Mouse (Mus musculus) heart, embryonic 11.5 days (tissue): Measurements from ENCODE around the gene Exoc2. TPM values are rescaled to one million over a fixed set of nuclear protein-coding genes. Genes with fewer than 3 reads are reported as not detected.

Experiments used
- ATAC-seq: fragments of 200-750 bp; cut with Nextera tagmentation; replicated peaks from 2 replicates; pipeline ENCODE4 v1.8.0; 2017; ENCODE audit warnings: moderate library complexity; ENCODE audit not compliant: insufficient number of reproducible peaks, low FRiP score, low TSS enrichment
- H3K27ac ChIP-seq: fragments of 300-500 bp; sonication (generic); 2 replicates; pipeline ENCODE4 v1.5.1; 2014; ENCODE audit warnings: mild to moderate bottlenecking, low read depth, low read length
- H3K27me3 ChIP-seq: fragments of 300-500 bp; sonication (generic); 2 replicates; pipeline ENCODE4 v1.6.1; 2014; ENCODE audit warnings: mild to moderate bottlenecking, low read length, mixed read lengths; ENCODE audit not compliant: control insufficient read depth, insufficient read depth
- H3K36me3 ChIP-seq: fragments of 300-500 bp; sonication (generic); 2 replicates; pipeline ENCODE4 v1.6.1; 2014; ENCODE audit warnings: mild to moderate bottlenecking, low read length, moderate library complexity, mixed read lengths; ENCODE audit not compliant: control insufficient read depth, insufficient read depth
- H3K4me1 ChIP-seq: fragments of 300-500 bp; sonication (generic); 2 replicates; pipeline ENCODE4 v1.6.1; 2014; ENCODE audit warnings: low read length; ENCODE audit not compliant: control insufficient read depth, insufficient read depth
- H3K4me2 ChIP-seq: fragments of 300-500 bp; sonication (generic); 2 replicates; pipeline ENCODE4 v1.6.1; 2014; ENCODE audit warnings: mild to moderate bottlenecking, moderate library complexity
- H3K4me3 ChIP-seq: fragments of 300-500 bp; sonication (generic); 2 replicates; pipeline ENCODE4 v1.5.1; 2014; ENCODE audit warnings: low read depth, low read length
- H3K9ac ChIP-seq: fragments of 300-500 bp; sonication (generic); 2 replicates; pipeline ENCODE4 v1.6.1; 2014; ENCODE audit warnings: mild to moderate bottlenecking, low read depth, low read length, moderate library complexity
- H3K9me3 ChIP-seq: fragments of 300-500 bp; sonication (generic); replicated peaks from 2 replicates; pipeline ENCODE4 v1.6.1; 2016; ENCODE audit warnings: low read length; ENCODE audit not compliant: control insufficient read depth
- WGBS: fragments of 180-500 bp; shearing (Covaris S2); extraction: QIAGEN DNeasy Blood & Tissue Kit; methylation state at CpG from one replicate; pipeline ENCODE4 v1.1.7; 2014; ENCODE audit not compliant: insufficient replicate concordance; 5-methylcytosine and 5-hydroxymethylcytosine counted together
- polyA plus RNA-seq: library from polyadenylated mRNA; unstranded; fragments of >200 nt; fragmentation: Nextera tagmentation; extraction: Ambion mirVana; gene quantifications from 2 replicates; pipeline ENCODE4 v1.2.1, GENCODE M21; 2014

Exoc2 gene
- polyA plus RNA-seq, 1 experiment from 2014 or later, result 25.8 TPM

DNA sequence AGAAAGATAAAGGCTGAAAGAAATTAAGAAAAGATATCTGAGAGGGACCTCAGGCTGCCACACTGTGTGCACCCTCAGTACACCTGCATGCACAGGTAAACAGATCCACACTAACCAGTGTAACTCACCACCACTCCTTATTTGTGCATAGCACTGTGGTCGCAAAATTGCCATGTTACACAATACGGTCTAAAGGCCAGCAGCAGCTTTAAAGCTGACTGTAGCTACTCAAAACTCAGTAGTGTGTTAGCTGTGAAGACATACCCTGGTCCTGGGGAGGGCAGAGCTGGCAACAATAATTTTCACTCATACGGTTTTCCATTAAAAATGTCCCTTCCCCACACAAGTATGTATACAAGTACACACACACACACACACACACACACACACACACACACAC is 133.2 kb downstream of the Exoc2 start:
- no peak for ATAC-seq
- no peak overlapping the region for H3K27ac ChIP-seq
- no peaks in the 10 kb centered on the region for H3K36me3 ChIP-seq
- no peaks in the 10 kb centered on the region for H3K9me3 ChIP-seq
- H3K9ac ChIP-seq, result no peak overlapping the region
- H3K4me2 ChIP-seq, result no peak overlapping the region
- no peak overlapping the region for H3K4me3 ChIP-seq
- H3K27me3 ChIP-seq, result no peaks in the 10 kb centered on the region
- H3K4me1 ChIP-seq, result no peaks in the 10 kb centered on the region
- WGBS, result 92% methylated on average over 3 of the region's 3 CpGs

DNA sequence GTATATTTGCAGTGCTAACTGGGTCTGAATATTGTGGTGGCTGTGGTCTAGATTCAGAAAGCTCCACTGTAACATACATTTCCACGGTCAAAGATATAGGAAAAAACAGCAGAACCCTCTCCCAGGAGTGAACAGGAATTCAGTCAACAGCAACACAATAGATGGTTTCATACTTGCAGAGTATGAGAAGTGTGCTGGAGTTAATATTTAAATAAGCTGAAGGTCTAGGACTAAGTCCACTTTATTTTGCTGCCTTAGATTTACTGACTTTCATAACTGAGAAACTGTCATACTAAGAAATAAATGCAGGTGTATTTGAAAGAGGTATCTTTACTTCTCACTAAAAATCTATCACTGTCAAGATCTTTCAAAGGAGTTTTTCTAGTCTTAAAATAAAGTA is 137.6 kb downstream of the Exoc2 start:
- Histone ChIP-seq H3K36me3 (no peaks in the 10 kb centered on the region), H3K27me3 (no peaks in the 10 kb centered on the region), H3K4me3 (no peak overlapping the region), H3K27ac (no peak overlapping the region), H3K4me1 (0 out of 2 replicates have a peak, but pooled peaks cover 4% of the 10 kb centered on the region), H3K4me2 (no peak overlapping the region), H3K9ac (no peak overlapping the region), H3K9me3 (no peaks in the 10 kb centered on the region)
- no peak for ATAC-seq
- WGBS, result 90% methylated on average over 1 of the region's 1 CpGs

DNA sequence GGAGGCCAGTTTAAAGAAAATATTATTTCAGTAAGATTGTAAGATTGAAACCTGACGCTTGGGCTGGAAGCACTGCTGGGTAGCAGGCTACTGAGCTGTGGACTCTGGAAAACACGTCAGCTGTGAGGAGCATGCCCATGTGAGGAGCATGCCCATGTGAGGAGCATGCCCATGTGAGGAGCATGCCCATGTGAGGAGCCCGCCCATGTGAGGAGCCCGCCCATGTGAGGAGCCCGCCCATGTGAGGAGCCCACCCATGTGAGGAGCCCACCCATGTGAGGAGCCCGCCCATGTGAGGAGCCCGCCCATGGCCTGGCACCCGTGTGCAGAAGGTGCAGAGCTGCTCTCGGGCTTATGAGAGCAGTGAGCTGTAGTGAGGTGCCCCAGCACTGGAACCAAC is 139.0 kb downstream of the Exoc2 start:
- Histone ChIP-seq H3K27me3 (no peaks in the 10 kb centered on the region), H3K4me2 (no peak overlapping the region), H3K36me3 (no peaks in the 10 kb centered on the region), H3K9ac (no peak overlapping the region), H3K27ac (no peak overlapping the region), H3K4me3 (no peak overlapping the region), H3K4me1 (0 out of 2 replicates have a peak, but pooled peaks cover 5% of the 10 kb centered on the region), H3K9me3 (no peaks in the 10 kb centered on the region)
- no peak for ATAC-seq
- WGBS, result 84% methylated on average over 9 of the region's 9 CpGs

DNA sequence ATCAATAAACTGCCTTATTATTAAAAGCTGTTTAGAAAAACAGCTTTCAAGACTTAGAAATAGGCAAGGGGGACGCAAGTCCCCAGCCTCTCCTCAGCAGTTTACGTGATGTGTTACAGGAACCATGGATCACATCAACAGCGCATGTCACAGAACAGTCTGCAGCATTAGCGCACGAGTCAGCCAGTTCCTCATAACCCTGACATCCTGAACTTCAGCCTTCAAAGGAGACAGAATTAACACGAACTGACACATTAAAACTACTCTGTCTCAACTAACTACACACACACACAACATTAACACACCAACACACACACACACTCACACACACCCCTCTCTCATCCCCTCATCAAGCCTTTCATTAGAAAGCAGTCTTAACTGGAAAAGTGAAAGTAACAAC is 139.5 kb downstream of the Exoc2 start:
- Histone ChIP-seq H3K27ac (no peak overlapping the region), H3K4me3 (no peak overlapping the region), H3K4me2 (no peak overlapping the region), H3K4me1 (0 out of 2 replicates have a peak, but pooled peaks cover 5% of the 10 kb centered on the region), H3K9me3 (no peaks in the 10 kb centered on the region), H3K36me3 (no peaks in the 10 kb centered on the region), H3K27me3 (no peaks in the 10 kb centered on the region), H3K9ac (no peak overlapping the region)
- no peak for ATAC-seq
- 78% methylated on average over 6 of the region's 6 CpGs for WGBS

DNA sequence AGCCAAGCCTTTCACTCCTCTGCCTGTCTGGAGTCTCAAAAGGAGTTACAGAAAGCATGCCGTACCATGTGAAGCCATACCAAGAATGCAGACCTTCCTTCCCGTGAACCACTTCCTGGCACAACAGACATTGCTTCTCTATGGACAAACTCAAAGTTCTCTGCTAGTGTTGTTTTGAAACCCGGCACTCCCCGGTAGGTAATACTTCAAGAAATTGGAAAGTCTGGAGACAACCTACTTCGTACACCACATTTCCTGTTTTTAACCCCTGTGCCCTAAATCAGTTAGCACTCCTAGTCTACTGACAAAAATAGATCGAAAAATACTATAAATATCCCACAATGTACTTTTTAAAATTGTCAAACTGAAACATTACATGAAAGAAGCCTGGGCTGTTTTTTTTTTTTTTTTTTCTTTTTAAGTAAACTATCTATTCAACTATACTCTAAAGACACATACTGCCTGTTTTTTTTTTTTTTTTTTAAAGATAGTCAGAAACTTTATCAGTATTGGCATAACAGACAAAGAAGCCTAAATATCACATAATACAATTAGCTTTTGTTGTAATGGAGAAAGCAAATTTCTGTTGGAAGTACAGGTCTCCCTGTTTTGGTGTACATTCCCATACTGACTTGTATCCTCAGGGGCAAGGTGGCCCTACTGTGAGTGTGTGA is 140.3 kb downstream of the Exoc2 start:
- 66% methylated on average over 6 of the region's 6 CpGs for WGBS
- 0 out of 2 replicates have a peak, but pooled peaks cover 5% of the 10 kb centered on the region for H3K4me1 ChIP-seq
- H3K9me3 ChIP-seq, result no peaks in the 10 kb centered on the region
- no peak overlapping the region for H3K4me3 ChIP-seq
- no peak overlapping the region for H3K9ac ChIP-seq
- no peak overlapping the region for H3K4me2 ChIP-seq
- ATAC-seq, result no peak
- no peaks in the 10 kb centered on the region for H3K36me3 ChIP-seq
- H3K27me3 ChIP-seq, result no peaks in the 10 kb centered on the region
- no peak overlapping the region for H3K27ac ChIP-seq

DNA sequence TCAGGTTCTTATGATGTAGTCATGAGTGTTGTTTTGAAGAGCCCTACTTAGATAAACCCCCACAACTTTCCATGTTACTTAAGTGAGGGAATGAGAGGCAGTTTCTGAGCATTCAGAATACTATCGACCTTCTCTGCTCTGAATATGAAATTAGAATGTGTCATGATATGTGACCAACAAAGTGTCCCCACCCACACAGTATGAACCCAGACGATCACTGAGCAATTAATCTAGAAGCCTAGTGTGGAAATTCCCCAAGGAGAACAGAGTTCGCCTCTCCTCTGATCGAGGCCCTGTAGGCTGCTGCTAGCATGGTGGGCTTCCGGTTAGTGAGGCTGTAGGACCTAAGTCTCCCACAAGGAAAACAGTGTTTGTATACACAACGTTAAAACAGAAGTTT is 142.5 kb downstream of the Exoc2 start:
- Histone ChIP-seq H3K27me3 (no peaks in the 10 kb centered on the region), H3K27ac (no peak overlapping the region), H3K4me2 (no peak overlapping the region), H3K9ac (no peak overlapping the region), H3K4me3 (no peak overlapping the region), H3K9me3 (no peaks in the 10 kb centered on the region), H3K4me1 (0 out of 2 replicates have a peak, but pooled peaks cover 5% of the 10 kb centered on the region), H3K36me3 (no peaks in the 10 kb centered on the region)
- 67% methylated on average over 6 of the region's 6 CpGs for WGBS
- ATAC-seq, result no peak

DNA sequence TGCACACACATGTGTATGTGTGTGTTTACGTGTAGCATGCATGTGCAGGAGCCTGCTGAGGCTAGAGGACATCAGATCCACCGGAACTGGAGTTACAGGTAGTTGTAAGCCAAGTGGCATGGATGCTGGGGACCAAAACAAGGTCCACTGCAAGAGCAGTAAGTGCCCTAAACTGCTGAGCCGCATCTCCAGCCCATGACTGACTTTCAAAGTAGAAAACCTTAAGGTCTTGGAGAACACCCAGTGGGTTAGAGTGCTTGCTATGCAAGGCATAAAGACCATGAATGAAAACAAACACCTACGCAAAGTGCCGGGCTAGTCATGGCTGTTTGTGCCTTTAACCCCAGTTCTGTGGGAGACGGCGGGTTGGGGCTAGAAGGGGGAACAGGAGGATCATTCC is 147.4 kb downstream of the Exoc2 start:
- no peak overlapping the region for H3K4me2 ChIP-seq
- no peak overlapping the region for H3K9ac ChIP-seq
- H3K4me3 ChIP-seq, result no peak overlapping the region
- no peak for ATAC-seq
- H3K36me3 ChIP-seq, result no peaks in the 10 kb centered on the region
- 0 out of 2 replicates have a peak, but pooled peaks cover 3% of the 10 kb centered on the region for H3K4me1 ChIP-seq
- 92% methylated on average over 7 of the region's 7 CpGs for WGBS
- no peak overlapping the region for H3K27ac ChIP-seq
- H3K9me3 ChIP-seq, result no peaks in the 10 kb centered on the region
- no peaks in the 10 kb centered on the region for H3K27me3 ChIP-seq

DNA sequence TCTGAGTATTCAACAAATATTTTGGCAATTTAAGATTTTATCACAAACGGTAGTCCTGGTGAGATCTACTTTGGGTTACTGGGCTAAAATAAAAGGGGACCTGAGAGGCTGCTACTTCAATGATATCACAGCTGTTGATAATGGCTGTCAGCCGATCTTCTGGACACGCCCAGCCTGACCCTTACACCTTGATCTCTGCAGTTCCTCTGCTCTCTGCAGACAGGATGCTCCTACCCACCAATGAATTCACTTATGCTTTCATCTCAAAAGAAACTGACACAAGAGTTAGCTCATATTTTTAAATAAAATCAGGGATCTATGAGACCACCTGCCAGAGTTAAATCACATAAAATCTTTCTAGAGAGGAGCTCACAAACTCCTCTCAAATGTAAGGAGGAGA is 149.0 kb downstream of the Exoc2 start:
- no peaks in the 10 kb centered on the region for H3K27me3 ChIP-seq
- H3K4me1 ChIP-seq, result peaks cover 2% of the 10 kb centered on the region; the same call in 1 of the 2 replicates
- H3K4me2 ChIP-seq, result no peak overlapping the region
- no peak overlapping the region for H3K4me3 ChIP-seq
- WGBS, result 59% methylated on average over 3 of the region's 3 CpGs
- no peak overlapping the region for H3K27ac ChIP-seq
- H3K9me3 ChIP-seq, result no peaks in the 10 kb centered on the region
- H3K36me3 ChIP-seq, result no peaks in the 10 kb centered on the region
- no peak overlapping the region for H3K9ac ChIP-seq
- no peak for ATAC-seq

DNA sequence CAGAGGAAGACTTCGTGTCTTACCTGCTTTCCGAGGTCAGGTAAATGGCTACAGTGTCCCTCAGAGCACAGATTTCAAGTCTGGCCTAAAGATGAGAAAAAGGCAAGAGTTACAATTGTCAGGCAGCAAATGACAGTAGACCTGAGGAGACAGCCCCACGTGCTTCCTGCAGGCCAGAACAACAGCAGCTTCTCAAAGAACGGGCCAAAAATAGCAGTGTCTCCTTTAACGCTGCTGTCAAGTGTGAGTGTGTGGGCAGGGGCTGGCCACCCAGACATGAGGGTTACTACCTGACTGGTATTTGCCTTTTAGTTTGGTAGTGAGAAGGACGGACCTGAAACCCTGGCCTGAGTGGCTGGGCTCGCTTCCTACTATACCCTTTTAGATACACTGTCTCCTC is 153.3 kb downstream of the Exoc2 start:
- peaks cover 2% of the 10 kb centered on the region; the same call in 1 of the 2 replicates for H3K4me1 ChIP-seq
- H3K4me2 ChIP-seq, result no peak overlapping the region
- no peaks in the 10 kb centered on the region for H3K9me3 ChIP-seq
- H3K27me3 ChIP-seq, result no peaks in the 10 kb centered on the region
- H3K9ac ChIP-seq, result no peak overlapping the region
- no peak for ATAC-seq
- 0 out of 2 replicates have a peak, but pooled peaks cover 2% of the 10 kb centered on the region for H3K36me3 ChIP-seq
- H3K27ac ChIP-seq, result no peak overlapping the region
- 58% methylated on average over 7 of the region's 7 CpGs for WGBS
- no peak overlapping the region for H3K4me3 ChIP-seq
